8 mouse cellular contexts compared by ENCODE assay signal in the genomic region with DNA sequence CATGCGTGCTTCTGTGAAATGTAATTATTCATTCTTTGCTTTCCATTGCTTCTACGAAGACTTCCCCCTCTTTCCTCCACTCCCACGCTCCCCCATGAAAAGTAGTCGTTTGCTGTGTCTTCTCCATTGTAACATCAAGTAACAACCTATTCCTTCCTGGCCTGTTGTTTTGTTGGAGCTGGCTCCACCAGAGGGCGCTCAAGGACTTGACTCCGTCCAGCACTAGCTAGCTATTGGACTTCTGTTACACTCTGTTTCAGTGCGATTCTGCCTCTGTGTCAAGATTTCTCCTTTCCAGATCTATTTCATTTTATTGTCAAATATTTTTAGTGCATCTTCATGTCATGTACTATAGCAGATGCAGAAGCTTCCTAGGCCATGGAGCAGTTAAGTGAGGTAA. TPM values are rescaled to one million over a fixed set of nuclear protein-coding genes. Genes with fewer than 3 reads are reported as not detected.
DNase-seq lines count a peak whose midpoint lies in the region; ATAC-seq and TF ChIP-seq lines count a peak whose summit lies in the region.

No protein-coding gene starts in this region.

- WGBS in liver, embryonic 14.5 days (ENCODE audit: insufficient replicate concordance), result 8% methylated on average over 7 of the region's 7 CpGs
- WGBS in thymus, adult 2 months, result 8% methylated on average over 7 of the region's 7 CpGs

- DNase-seq in 3T3-L1 (ENCODE audit: low read depth, low spot score) (peak; percentile 78), NIH3T3 (ENCODE audit: low read depth) (peak; percentile 80)
- DNase-seq in cerebellum, adult 9-10 months, result peak; percentile 77
- DNase-seq in frontal cortex, postnatal 14 days (ENCODE audit: low spot score in 2 of 2), result peak; percentile 58 to 78
- DNase-seq in kidney, postnatal 10 days, result peak; percentile 90
- DNase-seq in liver, embryonic 14.5 days (ENCODE audit: low read depth in 3 of 3, low spot score in 3 of 3), result peak; percentile 10 to 17 (median 15)
- peak; percentile 35 for DNase-seq in ovary, postnatal 10 days (ENCODE audit: low spot score)
- peak; percentile 62 for DNase-seq in thymus, adult 2 months

- H3K27ac ChIP-seq in liver, embryonic 14.5 days, result no peak overlapping the region
- H3K27ac ChIP-seq in thymus, adult 2 months (ENCODE audit: control insufficient read depth, insufficient read depth, low read length), result no peak overlapping the region

- no peak overlapping the region for H3K4me2 ChIP-seq in liver, embryonic 14.5 days (ENCODE audit: low read depth)

- no peak for ATAC-seq in liver, embryonic 14.5 days (ENCODE audit: insufficient read depth)

- TF ChIP-seq POLR2A in thymus, adult 2 months (IDR thresholded peaks at IDR 0.05; ENCODE audit: control insufficient read depth, extremely low read depth, insufficient read depth, low read length, poor library complexity), result no peak

- H3K36me3 ChIP-seq in liver, embryonic 14.5 days (replicated peaks; ENCODE audit: control insufficient read depth, insufficient read depth, low read depth), result no peaks in the 10 kb centered on the region
- H3K36me3 ChIP-seq in thymus, adult 2 months (ENCODE audit: control insufficient read depth, insufficient read depth, low read length), result no peaks in the 10 kb centered on the region

- H3K4me3 ChIP-seq in liver, embryonic 14.5 days (ENCODE audit: insufficient read depth in 1 of 2, low read depth in 2 of 2, low read length in 2 of 2), result no peak overlapping the region
- H3K4me3 ChIP-seq in thymus, adult 2 months (ENCODE audit: control insufficient read depth, insufficient read depth, low read length), result no peak overlapping the region

- no peak overlapping the region for H3K9ac ChIP-seq in liver, embryonic 14.5 days (replicated peaks)

- H3K4me1 ChIP-seq in liver, embryonic 14.5 days (replicated peaks; ENCODE audit: control insufficient read depth in 2 of 2, insufficient read depth in 2 of 2, low read length in 1 of 2), result no peaks in the 10 kb centered on the region
- H3K4me1 ChIP-seq in thymus, adult 2 months (replicated peaks; ENCODE audit: control insufficient read depth, insufficient read depth, low read length), result no peaks in the 10 kb centered on the region

- no peaks in the 10 kb centered on the region for H3K9me3 ChIP-seq in liver, embryonic 14.5 days (ENCODE audit: control insufficient read depth, low read length)

- H3K27me3 ChIP-seq in liver, embryonic 14.5 days (ENCODE audit: control insufficient read depth, insufficient read depth, low read length), result no peaks in the 10 kb centered on the region
- H3K27me3 ChIP-seq in thymus, adult 2 months (ENCODE audit: control insufficient read depth, insufficient read depth, low read length), result no peaks in the 10 kb centered on the region

- no peak for TF ChIP-seq EP300 in liver, embryonic 14.5 days (IDR thresholded peaks at IDR 0.05; ENCODE audit: low read depth)

- peak; percentile 73 for TF ChIP-seq CTCF in liver, embryonic 14.5 days (IDR thresholded peaks at IDR 0.05; ENCODE audit: low read depth)
- TF ChIP-seq CTCF in thymus, adult 2 months (IDR thresholded peaks at IDR 0.05; ENCODE audit: borderline replicate concordance, control insufficient read depth, extremely low read depth, insufficient read depth, low read length, poor library complexity), result no peak

RNA-seq across cellular contexts. Expression of a gene that starts 30.1 kb away (rescaled TPM):
- polyA plus RNA-seq in liver, embryonic 14.5 days (2012; rRNA removed), result 0.03 and 0.17 TPM in 2 replicates
- 0.08 TPM in 1 of 2 replicates, not detected in the other for polyA plus RNA-seq in liver, embryonic 14.5 days (2014; fragmentation: Nextera tagmentation; extraction: Ambion mirVana)
- polyA plus RNA-seq in thymus, adult 2 months (2012; rRNA removed), result 3.0 and 3.7 TPM in 2 replicates

Comparison
In these comparisons a context has a peak if more than half of its experiments do, and no peak if none do; other contexts are left out.
1. DNase-seq: peak in every context shown above with its lines; median percentile 90 in kidney, postnatal 10 days; 80 in NIH3T3; 78 in 3T3-L1; 77 in cerebellum, adult 9-10 months; 68 in frontal cortex, postnatal 14 days; 62 in thymus, adult 2 months; 35 in ovary, postnatal 10 days; 15 in liver, embryonic 14.5 days.